Mouse (Mus musculus) left cerebral cortex, postnatal 36 days (tissue): ENCODE results near the gene Gm13697. TPM values are rescaled to one million over a fixed set of nuclear protein-coding genes. Genes with fewer than 3 reads are reported as not detected.
"Not testable (repeated sequence)": the region's sequence is repeated elsewhere in the genome, so short reads cannot be mapped to it uniquely, and the experiment has no call there.

Experiments used
- DNase-seq, 2 experiments: peaks; one replicate each; pipeline ENCODE4 v3.0.0; 2021 to 2022; ENCODE audit warnings: low spot score in 2 of 2, mixed read lengths in 1 of 2
- intact Hi-C: fragments of 180-260 bp; cut with DNase I; formaldehyde crosslinking; loops from one replicate; pipeline ENCODE4 v1.15.1; 2025
- total RNA-seq, 2 experiments: library from RNA; stranded (reverse); gene quantifications; 2 replicates each; pipeline ENCODE4 v1.2.3; 2021

Gene Gm13697
- 1 to 10 TPM; 1.3 to 1.4 TPM for total RNA-seq

GRCm38 (mm10) chr2:83984443-83984842, at the start of gene Gm13697:
TSS of gene Gm13697 (plus strand) at chr2:83984743.
- intact Hi-C loops, DNase-seq: not testable (repeated sequence)

- intact Hi-C loops, result no loop called here
- peak; percentile 91 for DNase-seq
Observed at GRCm38 (mm10) chr2:83940931-83941361, 43.6 kb upstream of the Gm13697 start, which contains the start of gene Zswim2. TSS of gene Zswim2 (minus strand) at chr2:83941228.

- DNase-seq, result no peak
- intact Hi-C loops, result no loop called here
Observed at GRCm38 (mm10) chr2:83941378-83941777, 43.2 kb upstream of the Gm13697 start.

- intact Hi-C loops, result no loop called here
- DNase-seq, result no peak
Observed at GRCm38 (mm10) chr2:83941792-83942191, 42.8 kb upstream of the Gm13697 start.

GRCm38 (mm10) chr2:83955393-83955792, 29.1 kb upstream of the Gm13697 start, which contains the start of gene Gm13698:
TSS of gene Gm13698 (plus strand) at chr2:83955693.
- DNase-seq, intact Hi-C loops: not testable (repeated sequence)

GRCm38 (mm10) chr2:83961203-83961602, 23.3 kb upstream of the Gm13697 start, which contains the start of gene Gm13693:
TSS of gene Gm13693 (plus strand) at chr2:83961503.
- DNase-seq, intact Hi-C loops: not testable (repeated sequence)

GRCm38 (mm10) chr2:83967013-83967412, 17.5 kb upstream of the Gm13697 start, which contains the start of gene Gm13695:
TSS of gene Gm13695 (plus strand) at chr2:83967313.
- DNase-seq, intact Hi-C loops: not testable (repeated sequence)

- DNase-seq, intact Hi-C loops: not testable (repeated sequence)
Observed at GRCm38 (mm10) chr2:83972823-83973222, 11.7 kb upstream of the Gm13697 start, which contains the start of gene Gm13696. TSS of gene Gm13696 (plus strand) at chr2:83973123.

- intact Hi-C loops, DNase-seq: not testable (repeated sequence)
Observed at GRCm38 (mm10) chr2:83978633-83979032, 5.9 kb upstream of the Gm13697 start, which contains the start of gene Gm13694. TSS of gene Gm13694 (plus strand) at chr2:83978933.

GRCm38 (mm10) chr2:83990253-83990652, 5.7 kb downstream of the Gm13697 start, which contains the start of gene Gm13691:
TSS of gene Gm13691 (plus strand) at chr2:83990553.
- intact Hi-C loops, DNase-seq: not testable (repeated sequence)

GRCm38 (mm10) chr2:83993639-83994255, 9.2 kb downstream of the Gm13697 start:
- intact Hi-C loops, DNase-seq: not testable (repeated sequence)

- intact Hi-C loops, DNase-seq: not testable (repeated sequence)
Observed at GRCm38 (mm10) chr2:83994526-83994925, 10.0 kb downstream of the Gm13697 start.

GRCm38 (mm10) chr2:84008913-84009312, 24.4 kb downstream of the Gm13697 start:
- no peak for DNase-seq
- intact Hi-C loops, result no loop called here

GRCm38 (mm10) chr2:84009818-84010217, 25.3 kb downstream of the Gm13697 start:
- no peak for DNase-seq
- intact Hi-C loops, result no loop called here

- intact Hi-C loops, result no loop called here
- no peak for DNase-seq
Observed at GRCm38 (mm10) chr2:84014572-84014971, 30.0 kb downstream of the Gm13697 start.

- intact Hi-C loops, DNase-seq: not testable (repeated sequence)
Observed at GRCm38 (mm10) chr2:84016291-84016690, 31.7 kb downstream of the Gm13697 start.

GRCm38 (mm10) chr2:84018330-84018729, 33.8 kb downstream of the Gm13697 start:
- no peak for DNase-seq
- intact Hi-C loops, result no loop called here

- intact Hi-C loops, result no loop called here
- no peak for DNase-seq
Observed at GRCm38 (mm10) chr2:84019519-84020305, 35.2 kb downstream of the Gm13697 start.

- intact Hi-C loops, result no loop called here
- DNase-seq, result no peak
Observed at GRCm38 (mm10) chr2:84021930-84022329, 37.4 kb downstream of the Gm13697 start.

- intact Hi-C loops, result no loop called here
- peak; percentile 46 to 49 for DNase-seq
Observed at GRCm38 (mm10) chr2:84022905-84023304, 38.4 kb downstream of the Gm13697 start.
